Mouse (Mus musculus) MEL (cell line): ENCODE measurements around the gene Sema6b.

Experiments used
- GABPA ChIP-seq: IDR thresholded peaks from 2 replicates; pipeline ENCODE4 v1.6.1; 2012; ENCODE audit warnings: low read depth, mild to moderate bottlenecking, inconsistent platforms, low read length, improper control_type of control experiment, moderate library complexity
- POLR2A ChIP-seq, 2 experiments: IDR thresholded peaks; 2 replicates each; pipeline ENCODE4 v1.6.1; 2011 to 2012; ENCODE audit warnings: low read length in 2 of 2, mild to moderate bottlenecking in 2 of 2, control low read depth in 1 of 2, improper control_type of control experiment in 1 of 2, low read depth in 1 of 2, moderate library complexity in 1 of 2; ENCODE audit not compliant: control insufficient read depth in 1 of 2, insufficient read depth in 1 of 2, poor library complexity in 1 of 2

DNA sequence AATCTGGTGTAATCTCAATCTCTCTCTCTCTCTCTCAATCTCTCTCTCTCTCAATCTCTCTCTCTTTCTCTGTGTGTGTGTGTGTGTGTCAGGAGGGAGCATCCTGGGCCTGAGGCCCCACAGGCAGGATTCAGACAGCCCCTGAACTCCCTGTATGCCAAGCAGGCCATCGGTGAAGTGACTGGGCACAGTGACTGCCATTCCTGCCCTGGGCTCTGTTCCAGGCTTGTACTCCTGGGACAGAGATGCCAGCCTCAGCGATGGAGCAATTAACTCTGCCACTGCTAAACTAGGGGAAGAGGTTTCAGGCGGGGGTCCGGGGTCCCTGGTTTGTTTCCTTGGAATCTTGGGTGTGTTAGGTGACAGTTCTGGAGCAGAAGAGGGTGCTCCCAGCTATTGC lies 29.6 kb downstream of the Sema6b start:
- TF ChIP-seq POLR2A (IDR thresholded peaks at IDR 0.05; ENCODE audit: control insufficient read depth in 1 of 2, insufficient read depth in 1 of 2, low read depth in 1 of 2, low read length in 2 of 2, poor library complexity in 1 of 2), result no peak
- no peak for TF ChIP-seq GABPA
